Mouse (Mus musculus): ENCODE measurements around the gene Npdc1.
"Not testable (repeated sequence)": the region's sequence is repeated elsewhere in the genome, so short reads cannot be mapped to it uniquely, and the experiment has no call there.

Gene Npdc1

GRCm38 (mm10) chr2:25395721-25396596 lies 3.2 kb upstream of the Npdc1 start, which contains the start of gene Entpd2:
Entpd2 (plus strand) TSS chr2:25395874.
- DNase-seq (ENCODE audit: low spot score): no peak

DNA sequence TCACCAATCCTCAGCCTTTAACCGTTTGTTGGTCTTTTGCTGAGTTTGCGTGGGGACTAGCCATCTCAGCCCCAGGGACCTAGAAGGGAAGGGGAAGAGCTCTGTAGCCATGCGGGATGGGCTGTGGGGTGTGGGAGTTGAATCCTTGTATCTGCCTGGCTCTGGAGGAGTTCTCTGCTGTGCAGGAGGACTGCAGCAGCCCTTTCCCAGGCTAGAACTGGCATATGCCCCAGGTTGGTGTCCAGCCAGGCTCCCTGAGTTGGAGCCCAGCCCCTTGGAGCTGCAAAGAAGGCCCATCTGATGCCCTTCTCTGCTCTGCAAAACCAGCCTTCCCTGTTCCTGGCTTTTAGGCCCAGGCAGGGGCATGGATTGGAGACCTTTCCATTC lies 2.6 kb upstream of the Npdc1 start:
- no peak for DNase-seq (ENCODE audit: low spot score)

GRCm38 (mm10) chr2:25397010-25397409 lies 2.1 kb upstream of the Npdc1 start:
- DNase-seq (ENCODE audit: low spot score): no peak

DNA sequence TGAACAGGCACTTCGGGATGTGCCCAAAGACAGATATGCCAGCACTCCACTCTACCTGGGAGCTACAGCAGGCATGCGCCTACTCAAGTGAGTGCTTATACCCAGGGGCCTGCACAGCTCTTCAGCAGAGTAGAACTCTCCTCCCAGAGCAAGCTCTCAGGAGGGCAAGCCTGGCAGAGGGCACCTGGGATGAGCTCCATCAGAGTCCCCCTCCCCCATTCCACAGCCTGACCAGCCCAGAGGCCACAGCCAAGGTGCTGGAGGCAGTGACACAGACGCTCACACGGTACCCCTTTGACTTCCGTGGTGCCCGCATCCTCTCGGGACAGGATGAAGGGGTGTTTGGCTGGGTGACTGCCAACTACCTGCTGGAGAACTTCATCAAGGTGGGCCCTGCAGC lies 1.1 kb upstream of the Npdc1 start:
- no peak for DNase-seq (ENCODE audit: low spot score)

GRCm38 (mm10) chr2:25400291-25400690 lies 1.1 kb downstream of the Npdc1 start:
- DNase-seq (ENCODE audit: low spot score): no peak

DNA sequence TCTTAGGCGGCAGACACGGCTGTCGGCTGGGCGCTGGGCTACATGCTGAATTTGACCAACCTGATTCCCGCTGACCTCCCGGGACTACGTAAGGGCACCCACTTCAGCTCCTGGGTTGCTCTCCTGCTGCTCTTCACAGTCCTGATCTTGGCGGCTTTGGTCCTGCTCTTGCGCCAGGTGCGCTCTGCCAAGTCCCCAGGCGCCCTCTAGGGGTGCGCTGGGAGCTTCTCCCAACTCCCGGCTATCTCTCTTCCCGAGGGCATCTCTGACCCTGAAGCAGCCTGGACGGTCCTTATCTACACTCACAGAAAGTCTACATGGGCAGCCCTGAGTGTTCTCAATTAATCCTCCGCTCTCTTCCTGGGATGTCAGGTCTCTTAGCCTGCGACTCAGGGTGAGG lies 1.6 kb downstream of the Npdc1 start:
- no peak for DNase-seq (ENCODE audit: low spot score)

- DNase-seq (ENCODE audit: low spot score): peak; percentile 66
Measured at GRCm38 (mm10) chr2:25402377-25402971, 3.3 kb downstream of the Npdc1 start.

- peak; percentile 65 for DNase-seq (ENCODE audit: low spot score)
Measured at GRCm38 (mm10) chr2:25402972-25403601, 3.9 kb downstream of the Npdc1 start.

- no peak for DNase-seq (ENCODE audit: low spot score)
Measured at GRCm38 (mm10) chr2:25403994-25404393, 4.8 kb downstream of the Npdc1 start.

- no peak for DNase-seq (ENCODE audit: low spot score)
Measured at GRCm38 (mm10) chr2:25408908-25409307, 9.8 kb downstream of the Npdc1 start.

DNA sequence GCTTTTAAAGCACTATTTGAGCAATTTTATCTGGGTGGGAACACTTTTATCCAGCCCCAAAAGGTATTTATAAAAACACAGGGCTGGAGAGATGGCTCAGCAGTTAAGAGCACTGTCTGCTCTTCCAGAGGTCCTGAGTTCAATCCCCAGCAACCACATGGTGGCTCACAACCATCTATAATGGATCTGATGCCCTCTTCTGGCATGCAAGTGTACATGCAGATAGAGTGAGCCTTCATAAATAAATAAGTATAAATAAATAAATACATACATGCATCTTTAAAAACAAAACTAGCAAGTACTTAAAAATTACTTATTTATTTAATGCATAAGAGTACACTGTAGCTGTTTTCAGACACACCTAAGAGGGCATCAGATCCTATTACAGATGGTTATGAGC lies 14.3 kb downstream of the Npdc1 start:
- not testable (repeated sequence) for DNase-seq (ENCODE audit: low spot score)

GRCm38 (mm10) chr2:25417426-25417825 lies 18.3 kb downstream of the Npdc1 start:
- DNase-seq (ENCODE audit: low spot score): no peak

DNA sequence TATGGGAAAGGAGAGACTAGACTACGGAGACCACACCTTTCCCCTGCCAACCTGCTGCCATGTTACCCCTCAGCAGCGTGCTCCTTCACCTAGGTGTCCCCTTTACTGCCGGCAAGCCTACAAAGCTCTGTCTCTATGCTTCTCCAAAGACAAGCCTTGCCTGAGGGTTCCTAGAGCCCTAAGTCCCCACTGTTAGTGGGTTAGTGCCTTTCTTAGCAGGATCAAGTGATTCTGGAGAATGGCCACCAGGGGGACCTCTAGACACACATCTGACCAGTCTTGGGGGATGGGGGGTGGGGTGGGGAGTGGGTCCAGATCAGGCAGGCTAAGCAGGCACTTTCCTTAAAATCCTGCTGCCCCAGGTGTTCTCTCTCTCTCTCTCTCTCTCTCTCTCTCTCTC lies 22.7 kb downstream of the Npdc1 start:
- DNase-seq (ENCODE audit: low spot score): no peak

- no peak for DNase-seq (ENCODE audit: low spot score)
Measured at GRCm38 (mm10) chr2:25422587-25423410, 23.6 kb downstream of the Npdc1 start, which contains the start of gene Fut7. Fut7 (plus strand) TSS chr2:25423267.

GRCm38 (mm10) chr2:25423626-25424025 lies 24.5 kb downstream of the Npdc1 start:
- DNase-seq (ENCODE audit: low spot score): no peak

DNA sequence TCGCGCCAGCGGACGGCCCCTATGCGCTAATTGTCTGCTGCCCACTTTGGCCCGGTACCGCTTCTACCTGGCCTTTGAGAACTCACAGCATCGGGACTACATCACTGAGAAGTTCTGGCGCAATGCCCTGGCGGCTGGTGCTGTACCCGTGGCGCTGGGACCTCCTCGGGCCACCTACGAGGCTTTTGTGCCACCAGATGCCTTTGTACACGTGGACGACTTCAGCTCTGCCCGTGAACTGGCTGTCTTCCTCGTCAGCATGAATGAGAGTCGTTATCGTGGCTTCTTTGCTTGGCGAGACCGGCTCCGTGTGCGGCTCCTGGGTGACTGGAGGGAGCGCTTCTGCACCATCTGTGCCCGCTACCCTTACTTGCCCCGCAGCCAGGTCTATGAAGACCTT lies 26.3 kb downstream of the Npdc1 start:
- DNase-seq (ENCODE audit: low spot score): no peak

GRCm38 (mm10) chr2:25426721-25427191 lies 27.6 kb downstream of the Npdc1 start:
- DNase-seq (ENCODE audit: low spot score): peak; percentile 33

DNA sequence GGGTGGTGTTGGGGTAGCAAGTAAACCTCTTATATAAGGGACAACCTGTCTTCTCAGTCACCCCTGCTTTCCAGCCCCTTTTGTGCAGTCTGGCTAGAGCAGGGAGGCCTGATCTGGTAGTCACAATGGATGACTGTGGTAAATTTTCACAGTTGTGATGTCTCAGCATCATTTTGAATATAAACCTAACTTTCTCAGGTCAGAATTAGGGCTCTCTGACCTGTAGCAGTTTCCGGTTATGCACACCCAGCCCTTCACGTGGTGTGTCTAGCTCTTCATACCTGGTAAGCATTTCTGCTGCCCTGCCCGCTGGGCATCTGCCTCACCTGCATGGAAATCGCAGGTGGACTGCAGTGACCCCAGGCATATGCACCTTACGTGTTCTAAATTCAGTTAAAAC lies 28.1 kb downstream of the Npdc1 start:
- DNase-seq (ENCODE audit: low spot score): no peak

DNA sequence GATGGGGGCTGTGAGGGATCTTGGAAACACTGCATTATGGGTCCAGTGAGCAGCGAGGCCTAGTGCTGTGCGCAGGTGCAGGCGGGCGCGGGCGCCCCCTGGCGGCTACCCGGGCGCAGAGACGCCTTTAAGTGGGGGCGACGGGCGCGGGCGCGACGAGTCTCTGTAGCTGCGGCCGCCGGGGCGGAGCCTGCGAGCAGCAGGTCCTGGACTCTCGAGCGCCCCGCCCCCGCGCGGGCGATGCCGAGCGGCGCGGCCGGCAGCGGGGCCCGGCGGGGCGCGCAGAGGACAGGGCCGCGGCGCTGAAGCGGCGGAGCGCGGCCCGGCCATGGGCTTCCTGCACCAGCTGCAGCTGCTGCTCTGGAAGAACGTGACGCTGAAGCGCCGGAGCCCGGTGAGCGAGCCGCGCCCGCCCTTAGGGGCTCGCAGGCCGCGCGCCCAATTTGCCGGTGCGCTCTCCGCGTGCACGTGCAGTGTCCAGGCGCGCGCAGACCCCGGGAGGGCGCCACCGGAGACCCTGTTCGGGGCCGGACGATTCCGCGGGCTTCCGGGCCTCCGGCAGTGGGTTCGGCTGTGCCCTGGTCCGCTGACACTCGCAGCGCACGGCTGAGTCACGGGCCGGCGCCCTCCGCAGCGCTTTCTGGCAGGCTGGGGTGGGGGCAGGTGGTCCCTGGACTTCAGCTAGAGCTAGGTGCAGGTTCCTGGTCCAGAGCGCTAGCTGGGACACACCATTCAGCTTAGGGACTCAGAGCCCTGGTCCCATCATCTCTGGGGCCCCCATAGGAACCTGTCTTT lies 29.5 kb downstream of the Npdc1 start, which contains the start of gene Abca2:
Gene Abca2, plus strand, starts transcription at position 262 of the 795 bp plus-strand sequence.
- DNase-seq (ENCODE audit: low spot score): peak; percentile 91

GRCm38 (mm10) chr2:25429435-25430180 lies 30.5 kb downstream of the Npdc1 start:
- DNase-seq (ENCODE audit: low spot score): no peak

Data from layer of hippocampus, adult 9-10 months (tissue).